Mouse (Mus musculus) ES-E14 (cell line): ENCODE results near the gene Nos2.

Experiments
- CHD2 ChIP-seq: IDR thresholded peaks from 2 replicates; pipeline ENCODE4 v1.6.1; 2014; ENCODE audit warnings: mild to moderate bottlenecking, low read depth, low read length, inconsistent platforms
- HCFC1 ChIP-seq: IDR thresholded peaks from 2 replicates; pipeline ENCODE4 v1.6.1; 2012; ENCODE audit warnings: low read length, inconsistent platforms, borderline replicate concordance; ENCODE audit not compliant: insufficient read depth
- MAFK ChIP-seq: IDR thresholded peaks from 2 replicates; pipeline ENCODE4 v1.6.1; 2014; ENCODE audit warnings: mild to moderate bottlenecking, low read depth, low read length, inconsistent platforms; ENCODE audit not compliant: insufficient read depth
- ZC3H11A ChIP-seq: IDR thresholded peaks from 2 replicates; pipeline ENCODE4 v1.6.1; 2012; ENCODE audit warnings: low read depth, mild to moderate bottlenecking, inconsistent platforms, low read length, borderline replicate concordance
- ZNF384 ChIP-seq: IDR thresholded peaks from 2 replicates; pipeline ENCODE4 v1.6.1; 2012; ENCODE audit warnings: low read depth, low read length, inconsistent platforms

DNA sequence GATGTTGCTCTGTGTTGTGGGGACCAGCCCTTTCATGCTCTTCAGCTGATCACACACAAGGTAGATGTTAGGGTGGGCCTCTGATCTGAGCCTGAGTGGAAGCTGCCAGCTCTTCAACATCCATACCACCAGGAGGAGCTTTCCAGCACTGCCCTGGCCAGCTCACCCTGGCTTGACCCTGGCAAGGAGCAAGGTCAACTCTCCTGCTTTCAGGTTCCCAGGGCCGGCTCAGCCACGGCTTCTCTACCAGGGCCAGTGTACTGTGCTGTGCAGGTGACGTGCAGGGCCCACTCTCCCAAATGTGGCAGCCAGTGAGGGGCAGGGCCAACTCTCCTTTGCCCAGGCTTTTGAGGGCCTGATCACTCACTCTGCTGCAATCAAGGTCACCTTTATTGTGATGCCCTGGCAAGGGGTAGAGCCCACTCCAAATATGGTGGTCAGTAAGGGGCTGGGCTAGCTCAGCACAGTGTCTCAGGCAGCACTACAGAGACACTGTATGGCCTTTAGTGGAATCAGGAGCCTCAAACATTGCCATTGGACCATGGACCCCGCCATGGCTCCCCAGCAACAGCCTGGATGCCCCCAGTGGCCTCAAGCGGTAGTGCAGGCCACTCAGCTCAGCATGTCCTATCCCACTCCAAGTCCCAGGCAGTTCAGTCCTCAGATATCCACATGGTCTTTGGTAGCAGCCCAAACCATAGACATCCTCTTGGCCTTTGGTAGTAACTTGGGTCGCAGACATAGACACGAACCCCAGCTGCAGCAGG lies 24.0 kb upstream of the Nos2 start:
- no peak for TF ChIP-seq HCFC1
- TF ChIP-seq CHD2, result no peak
- no peak for TF ChIP-seq ZC3H11A
- TF ChIP-seq MAFK, result no peak
- no peak for TF ChIP-seq ZNF384
